Mouse (Mus musculus) E14TG2a.4 (cell line): ENCODE results near the gene Poc1b.
"Not testable (repeated sequence)": the region's sequence is repeated elsewhere in the genome, so short reads cannot be mapped to it uniquely, and the experiment has no call there.

Source experiments
- CTCF ChIP-seq: conservative IDR thresholded peaks from 2 replicates; pipeline ENCODE4 v1.5.1; 2014; ENCODE audit warnings: low read length
- NANOG ChIP-seq: IDR thresholded peaks from 2 replicates; pipeline ENCODE4 v1.6.1; 2014; ENCODE audit warnings: borderline replicate concordance, low read length, mixed read lengths
- POU5F1 ChIP-seq: IDR thresholded peaks from 2 replicates; pipeline ENCODE4 v1.6.1; 2014; ENCODE audit warnings: low read length, borderline replicate concordance

DNA sequence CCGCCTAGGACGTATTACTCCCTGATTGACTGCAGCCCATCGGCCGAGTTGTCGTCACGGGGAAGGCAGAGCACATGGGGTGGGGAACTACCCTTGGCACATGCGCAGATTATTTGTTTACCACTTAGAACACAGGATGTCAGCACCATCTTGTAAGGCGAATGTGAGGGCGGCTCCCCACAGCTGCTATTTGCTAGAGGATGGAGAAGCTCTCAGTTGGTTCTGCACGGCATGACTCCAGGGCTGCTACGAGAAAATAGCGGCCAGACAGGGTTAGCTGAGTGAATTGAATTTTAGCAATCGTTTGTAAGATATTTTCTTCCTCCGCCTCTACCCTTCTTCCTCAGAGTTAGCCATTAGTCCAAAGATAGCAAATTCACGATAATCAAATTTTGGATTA, 109.7 kb downstream of the Poc1b start:
- TF ChIP-seq CTCF, NANOG, POU5F1: not testable (repeated sequence)
